Mouse (Mus musculus) common myeloid progenitor, adult 5-6 weeks (primary cell): ENCODE results near the gene Pafah1b2. TPM values are rescaled to one million over a fixed set of nuclear protein-coding genes. Genes with fewer than 3 reads are reported as not detected.

ENCODE experiments used
- total RNA-seq: library from RNA; stranded (forward); fragments of 200-1000, 187-1606 nt; gene quantifications from 2 replicates; pipeline ENCODE4 v1.2.3, GENCODE M21; 2017

Pafah1b2 gene
- total RNA-seq, 1 experiment from 2014 or later = 88.3 TPM

Other genes with a start within 250 kb of the Pafah1b2 start
- gene Cep164, start 184.0 kb downstream of the Pafah1b2 start, total RNA-seq = 12.4 and 13.8 TPM in 2 replicates
- gene Bace1, start 174.1 kb downstream of the Pafah1b2 start, total RNA-seq = 9.0 and 13.7 TPM in 2 replicates
- gene Pcsk7, start 106.2 kb downstream of the Pafah1b2 start, total RNA-seq = 12.0 and 16.9 TPM in 2 replicates
- gene Rnf214, start 105.8 kb downstream of the Pafah1b2 start, total RNA-seq = 21.4 and 40.1 TPM in 2 replicates
- gene Tagln, start 76.6 kb downstream of the Pafah1b2 start, total RNA-seq = not detected in 2 replicates
- gene Sidt2, start 57.4 kb downstream of the Pafah1b2 start, total RNA-seq = 21.9 and 39.9 TPM in 2 replicates
- 21.1 and 25.1 TPM in 2 replicates for gene Sik3, start 130 bp upstream of the Pafah1b2 start, total RNA-seq
- not detected in 2 replicates for gene Apoa1, start 215.9 kb upstream of the Pafah1b2 start, total RNA-seq
- not detected in 2 replicates for gene Apoc3, start 222.9 kb upstream of the Pafah1b2 start, total RNA-seq
- not detected in 2 replicates for gene Apoa4, start 228.0 kb upstream of the Pafah1b2 start, total RNA-seq